Mouse (Mus musculus) liver, embryonic 11.5 days (tissue): ENCODE results near the gene Hyal2. TPM values are rescaled to one million over a fixed set of nuclear protein-coding genes. Genes with fewer than 3 reads are reported as not detected.

Source experiments
- ATAC-seq: fragments of 200-750 bp; cut with Nextera tagmentation; replicated peaks from 2 replicates; pipeline ENCODE4 v1.8.0; 2017; ENCODE audit warnings: moderate number of reproducible peaks, mild to moderate bottlenecking, moderate TSS enrichment, moderate library complexity; ENCODE audit not compliant: low FRiP score
- DNase-seq: peaks from one replicate; pipeline ENCODE4 v3.0.0-alpha.2; 2017; ENCODE audit warnings: low spot score
- H3K27ac ChIP-seq: fragments of 300-500 bp; sonication (generic); 2 replicates; pipeline ENCODE4 v1.5.1; 2014; ENCODE audit warnings: mild to moderate bottlenecking, low read depth, low read length, control low read depth
- H3K27me3 ChIP-seq: fragments of 300-500 bp; sonication (generic); replicated peaks from 2 replicates; pipeline ENCODE4 v1.6.1; 2014; ENCODE audit warnings: low read length, mixed read lengths; ENCODE audit not compliant: control insufficient read depth, insufficient read depth
- H3K36me3 ChIP-seq: fragments of 300-500 bp; sonication (generic); 2 replicates; pipeline ENCODE4 v1.6.1; 2014; ENCODE audit warnings: mild to moderate bottlenecking, low read length, moderate library complexity, mixed read lengths; ENCODE audit not compliant: control insufficient read depth, insufficient read depth
- H3K4me1 ChIP-seq: fragments of 300-500 bp; sonication (generic); replicated peaks from 2 replicates; pipeline ENCODE4 v1.6.1; 2014; ENCODE audit warnings: low read length, mixed read lengths; ENCODE audit not compliant: control insufficient read depth, insufficient read depth
- H3K4me2 ChIP-seq: fragments of 300-500 bp; sonication (generic); 2 replicates; pipeline ENCODE4 v1.6.1; 2014; ENCODE audit warnings: mild to moderate bottlenecking, control low read depth, moderate library complexity
- H3K4me3 ChIP-seq: fragments of 300-500 bp; sonication (generic); 2 replicates; pipeline ENCODE4 v1.5.1; 2014; ENCODE audit warnings: low read depth, low read length, control low read depth
- H3K9ac ChIP-seq: fragments of 300-500 bp; sonication (generic); 2 replicates; pipeline ENCODE4 v1.6.1; 2014; ENCODE audit warnings: low read depth, low read length, control low read depth
- H3K9me3 ChIP-seq: fragments of 300-500 bp; sonication (generic); 2 replicates; pipeline ENCODE4 v1.6.1; 2016; ENCODE audit warnings: low read length, inconsistent platforms, mixed read lengths; ENCODE audit not compliant: control insufficient read depth
- WGBS: fragments of 180-500 bp; shearing (Covaris S2); extraction: QIAGEN DNeasy Blood & Tissue Kit; methylation state at CpG from one replicate; pipeline ENCODE4 v1.1.7; 2014; 5-methylcytosine and 5-hydroxymethylcytosine counted together
- polyA plus RNA-seq: library from polyadenylated mRNA; unstranded; fragments of >200 nt; fragmentation: Nextera tagmentation; extraction: Ambion mirVana; gene quantifications from 2 replicates; pipeline ENCODE4 v1.2.1, GENCODE M21; 2014

The Hyal2 gene
- polyA plus RNA-seq, 1 experiment from 2014 or later = 89.7 TPM

DNA sequence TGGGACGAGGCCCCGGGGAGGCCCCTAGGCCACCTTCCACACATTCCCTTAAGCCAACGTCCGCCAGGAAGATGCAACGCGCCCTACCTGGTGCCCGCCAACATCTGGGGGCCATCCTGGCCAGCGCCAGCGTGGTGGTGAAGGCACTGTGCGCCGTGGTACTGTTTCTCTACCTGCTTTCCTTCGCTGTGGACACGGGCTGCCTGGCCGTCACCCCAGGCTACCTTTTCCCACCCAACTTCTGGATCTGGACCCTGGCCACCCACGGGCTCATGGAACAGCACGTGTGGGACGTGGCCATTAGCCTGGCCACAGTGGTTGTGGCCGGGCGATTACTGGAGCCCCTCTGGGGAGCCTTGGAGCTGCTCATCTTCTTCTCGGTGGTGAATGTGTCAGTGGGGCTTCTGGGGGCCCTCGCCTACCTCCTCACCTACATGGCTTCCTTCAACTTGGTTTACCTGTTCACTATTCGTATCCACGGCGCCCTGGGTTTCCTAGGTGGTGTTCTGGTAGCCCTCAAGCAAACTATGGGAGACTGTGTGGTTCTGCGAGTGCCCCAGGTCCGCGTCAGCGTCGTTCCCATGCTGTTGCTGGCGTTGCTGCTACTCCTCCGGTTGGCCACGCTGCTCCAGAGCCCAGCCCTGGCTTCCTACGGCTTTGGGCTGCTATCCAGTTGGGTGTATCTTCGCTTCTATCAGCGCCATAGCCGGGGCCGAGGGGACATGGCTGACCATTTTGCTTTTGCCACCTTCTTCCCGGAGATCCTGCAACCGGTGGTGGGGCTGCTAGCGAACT is 33.1 kb upstream of the Hyal2 start:
- H3K9me3 ChIP-seq = no peaks in the 10 kb centered on the region
- peak overlapping the region; percentile 94 for H3K9ac ChIP-seq
- ATAC-seq (peak; percentile 28), DNase-seq (no peak)
- peaks cover 25% of the 10 kb centered on the region for H3K36me3 ChIP-seq
- H3K4me3 ChIP-seq = peak overlapping the region; percentile 83
- H3K4me1 ChIP-seq = peaks cover 22% of the 10 kb centered on the region
- H3K27me3 ChIP-seq = no peaks in the 10 kb centered on the region
- peak overlapping the region; percentile 76 for H3K27ac ChIP-seq
- peak overlapping the region; percentile 98 for H3K4me2 ChIP-seq
- WGBS = under 1% methylated on average over 40 of the region's 40 CpGs

DNA sequence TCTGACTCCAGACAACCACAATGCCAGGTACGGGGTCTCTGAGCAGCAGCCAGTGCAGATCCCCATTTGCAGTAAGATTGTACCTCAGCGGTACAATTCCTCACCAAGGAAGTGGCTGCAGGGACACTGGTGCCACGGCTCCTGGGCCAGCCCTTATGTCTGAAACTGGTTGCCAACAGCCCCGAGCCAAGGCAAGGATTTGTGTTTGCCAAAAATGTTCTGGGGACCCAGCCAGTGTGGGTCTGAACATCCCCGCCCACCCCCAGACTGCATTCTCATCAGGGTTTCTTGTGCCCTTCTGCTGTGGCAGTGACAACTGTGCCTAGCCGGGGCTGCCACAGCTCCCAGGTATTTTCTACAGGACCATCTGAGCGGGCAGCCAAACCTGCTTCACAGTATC is 29.5 kb upstream of the Hyal2 start:
- H3K36me3 ChIP-seq = peaks cover 28% of the 10 kb centered on the region
- no peak overlapping the region for H3K4me2 ChIP-seq
- H3K27ac ChIP-seq = no peak overlapping the region
- H3K4me1 ChIP-seq = peaks cover 34% of the 10 kb centered on the region
- no peaks in the 10 kb centered on the region for H3K27me3 ChIP-seq
- whole genome bisulfite sequencing = 91% methylated on average over 7 of the region's 7 CpGs
- ATAC-seq (no peak), DNase-seq (no peak)
- no peaks in the 10 kb centered on the region for H3K9me3 ChIP-seq
- no peak overlapping the region for H3K4me3 ChIP-seq
- H3K9ac ChIP-seq = no peak overlapping the region

DNA sequence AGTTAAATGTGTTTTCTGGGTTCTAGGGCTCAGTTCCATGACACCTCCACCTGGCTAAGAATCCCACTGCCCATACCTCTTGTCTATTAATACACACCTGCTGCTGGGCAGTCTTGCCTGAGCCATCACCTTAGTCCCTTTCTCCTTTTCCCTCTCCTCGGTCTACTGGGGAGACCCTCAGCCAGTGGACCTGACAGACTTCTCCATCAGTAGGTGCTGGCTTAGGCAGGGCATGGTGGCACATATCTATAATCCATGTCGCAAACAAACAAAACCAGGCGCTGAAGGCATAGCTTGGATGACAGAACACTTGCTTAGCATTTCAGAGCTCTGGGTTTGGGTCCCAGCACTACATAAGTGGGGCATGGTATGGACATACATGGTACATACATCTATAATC is 29.0 kb upstream of the Hyal2 start:
- Histone ChIP-seq H3K27ac (no peak overlapping the region), H3K9ac (no peak overlapping the region), H3K4me3 (no peak overlapping the region), H3K27me3 (no peaks in the 10 kb centered on the region), H3K4me1 (peaks cover 34% of the 10 kb centered on the region), H3K4me2 (no peak overlapping the region), H3K36me3 (peaks cover 28% of the 10 kb centered on the region), H3K9me3 (no peaks in the 10 kb centered on the region)
- ATAC-seq = no peak
- DNase-seq = no peak
- WGBS = 91% methylated on average over 3 of the region's 3 CpGs

DNA sequence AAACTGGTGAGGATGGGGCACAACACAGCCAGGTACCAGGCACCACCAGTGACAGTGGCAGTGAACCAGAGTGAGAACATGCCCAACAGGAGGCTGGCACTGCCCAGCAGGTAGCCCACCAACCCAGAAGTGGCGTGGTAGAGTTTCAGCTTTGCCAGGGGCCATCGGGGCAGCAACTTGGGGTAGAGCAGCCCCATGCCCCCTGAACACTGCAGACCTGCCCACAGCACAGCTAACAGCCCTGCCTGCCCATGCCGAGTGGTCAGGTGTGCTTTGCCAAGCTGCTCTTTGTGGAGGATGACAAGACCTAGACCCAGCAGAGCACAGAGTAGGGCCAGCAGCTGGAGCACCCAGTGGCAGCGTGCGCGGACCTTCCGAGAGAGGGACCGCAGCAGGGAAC is 27.8 kb upstream of the Hyal2 start:
- Histone ChIP-seq H3K4me2 (no peak overlapping the region; the same call in 1 of the 2 replicates), H3K9ac (no peak overlapping the region), H3K36me3 (peaks cover 36% of the 10 kb centered on the region), H3K27ac (no peak overlapping the region), H3K27me3 (no peaks in the 10 kb centered on the region), H3K9me3 (no peaks in the 10 kb centered on the region), H3K4me3 (no peak overlapping the region), H3K4me1 (peaks cover 34% of the 10 kb centered on the region)
- ATAC-seq = no peak
- 90% methylated on average over 8 of the region's 8 CpGs for WGBS
- no peak for DNase-seq

DNA sequence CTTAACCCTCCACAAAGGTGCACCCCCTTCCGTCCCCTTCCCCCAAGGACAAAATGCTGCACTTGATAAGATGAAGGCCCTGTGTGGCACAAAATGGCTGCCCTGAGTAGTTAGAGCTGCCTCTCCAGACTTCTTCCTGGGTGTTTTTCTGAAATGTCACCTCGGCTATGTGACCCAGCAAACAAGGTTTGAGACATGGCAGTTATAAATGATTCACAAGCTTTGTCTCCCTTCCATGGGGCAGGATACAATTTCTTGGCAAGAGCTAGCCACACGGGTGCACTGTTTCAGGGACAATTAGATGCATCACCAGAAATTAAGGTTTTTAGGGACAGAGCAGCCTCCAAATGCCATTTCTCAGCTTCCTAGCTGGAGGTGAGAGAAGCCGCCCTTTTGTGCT is 27.3 kb upstream of the Hyal2 start:
- no peak overlapping the region for H3K27ac ChIP-seq
- ATAC-seq (no peak), DNase-seq (no peak)
- 74% methylated on average over 4 of the region's 4 CpGs for WGBS
- H3K9me3 ChIP-seq = no peaks in the 10 kb centered on the region
- H3K4me3 ChIP-seq = no peak overlapping the region
- peaks cover 31% of the 10 kb centered on the region for H3K4me1 ChIP-seq
- peaks cover 36% of the 10 kb centered on the region for H3K36me3 ChIP-seq
- H3K9ac ChIP-seq = no peak overlapping the region
- no peak overlapping the region; the same call in 1 of the 2 replicates for H3K4me2 ChIP-seq
- H3K27me3 ChIP-seq = no peaks in the 10 kb centered on the region

DNA sequence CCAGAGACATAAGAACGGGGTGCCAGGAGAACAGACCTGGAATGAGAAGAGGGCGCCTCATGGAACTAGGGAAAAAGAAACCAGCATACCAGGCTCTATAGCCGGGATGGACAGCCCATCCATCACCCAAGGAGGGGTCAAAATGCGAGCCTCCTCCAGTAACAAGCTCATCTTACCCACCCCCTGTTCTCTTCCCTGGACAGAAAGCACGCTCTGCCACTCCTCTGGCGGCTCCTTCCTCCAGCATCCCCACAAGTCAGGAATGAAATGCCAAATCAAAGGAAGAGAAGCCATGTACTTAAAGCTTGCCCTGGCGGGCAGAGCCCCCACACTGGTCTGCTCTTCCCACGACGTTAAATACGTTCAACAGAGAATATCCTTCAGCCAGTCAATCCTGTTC is 26.7 kb upstream of the Hyal2 start:
- Histone ChIP-seq H3K27ac (no peak overlapping the region), H3K4me2 (peak overlapping the region; percentile 97), H3K4me1 (peaks cover 25% of the 10 kb centered on the region), H3K9ac (no peak overlapping the region), H3K4me3 (peak overlapping the region; percentile 74), H3K36me3 (peaks cover 36% of the 10 kb centered on the region), H3K9me3 (no peaks in the 10 kb centered on the region), H3K27me3 (no peaks in the 10 kb centered on the region)
- ATAC-seq = no peak
- WGBS = 42% methylated on average over 10 of the region's 10 CpGs
- DNase-seq = no peak

DNA sequence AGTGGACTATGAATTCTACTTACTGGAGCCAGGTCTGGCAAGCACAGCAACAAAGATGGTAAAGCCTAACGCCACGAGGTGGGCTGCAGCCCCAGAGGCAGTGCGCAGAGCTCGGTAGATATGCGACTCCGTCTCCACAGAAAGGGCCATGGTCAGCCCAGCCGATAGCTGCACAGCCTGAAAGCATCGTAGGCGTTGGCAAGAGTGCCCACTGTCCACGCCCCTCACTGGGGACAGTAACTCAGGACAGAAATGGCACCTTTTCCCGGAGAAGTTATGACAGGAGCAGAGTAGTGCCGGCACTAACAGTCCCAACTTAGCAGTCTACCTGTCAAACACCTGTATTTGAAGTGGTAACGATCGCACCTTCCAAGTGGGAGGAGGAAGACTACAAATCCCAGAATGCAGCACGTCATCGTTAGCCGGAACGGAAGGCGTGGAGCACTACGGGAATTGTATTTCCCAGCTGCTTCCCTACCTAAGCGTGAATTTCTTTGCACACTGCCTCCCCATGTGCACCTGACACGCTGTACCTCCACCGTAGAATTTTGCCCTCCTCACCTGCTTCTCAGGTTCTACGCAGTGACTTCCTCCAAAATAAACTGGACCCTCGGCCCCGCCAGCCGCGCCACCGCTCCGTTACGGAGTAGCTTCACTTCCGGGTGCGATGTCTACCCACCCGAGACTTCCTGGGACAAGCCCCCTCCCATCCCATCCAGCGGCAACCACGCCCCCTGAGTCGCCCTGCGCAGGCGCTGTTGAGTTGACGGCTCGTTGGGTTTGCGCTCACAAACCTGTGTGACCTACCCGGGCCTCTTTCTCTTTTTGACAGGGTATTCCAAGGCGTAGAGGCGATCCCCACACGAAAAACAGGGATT is 26.0 kb upstream of the Hyal2 start, which contains the start of the genes Cyb561d2 and Nprl2:
Cyb561d2 (minus strand) TSS at position 720 of the 878 bp plus-strand sequence.
Nprl2 (plus strand) TSS at position 753 of the 878 bp plus-strand sequence.
- under 1% methylated on average over 46 of the region's 46 CpGs for WGBS
- H3K27me3 ChIP-seq = no peaks in the 10 kb centered on the region
- H3K4me3 ChIP-seq = peak within 1 kb of the TSS; percentile 74
- peaks cover 20% of the 10 kb centered on the region for H3K4me1 ChIP-seq
- peak within 1 kb of the TSS; percentile 97 for H3K4me2 ChIP-seq
- H3K9me3 ChIP-seq = no peaks in the 10 kb centered on the region
- H3K9ac ChIP-seq = peak within 1 kb of the TSS; percentile 75
- DNase-seq (peak; percentile 96), ATAC-seq (peak; percentile 86)
- H3K36me3 ChIP-seq = peaks cover 35% of the 10 kb centered on the region
- peak within 1 kb of the TSS; percentile 26 for H3K27ac ChIP-seq

DNA sequence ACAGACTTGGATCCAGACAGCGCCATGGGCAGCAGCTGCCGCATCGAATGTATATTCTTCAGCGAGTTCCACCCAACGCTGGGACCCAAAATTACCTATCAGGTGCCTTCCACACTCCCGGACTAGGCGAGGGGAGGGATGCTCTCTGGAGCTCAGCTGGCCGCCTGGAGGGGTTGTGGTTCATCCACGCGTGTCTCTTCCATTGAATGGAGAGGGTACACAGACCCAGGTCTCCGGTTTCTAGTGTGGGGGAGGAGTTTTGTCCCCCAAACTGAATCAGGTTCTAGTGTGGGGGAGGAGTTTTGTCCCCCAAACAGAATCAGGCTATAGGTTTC is 25.4 kb upstream of the Hyal2 start:
- Histone ChIP-seq H3K4me3 (peak overlapping the region; percentile 74), H3K9ac (peak overlapping the region; percentile 75), H3K4me1 (peaks cover 20% of the 10 kb centered on the region), H3K27ac (peak overlapping the region; percentile 26; the same call in 1 of the 2 replicates), H3K9me3 (no peaks in the 10 kb centered on the region), H3K27me3 (no peaks in the 10 kb centered on the region), H3K4me2 (peak overlapping the region; percentile 97), H3K36me3 (peaks cover 31% of the 10 kb centered on the region)
- DNase-seq (no peak), ATAC-seq (peak; percentile 3; the same call in 1 of the 2 replicates)
- 1% methylated on average over 11 of the region's 11 CpGs for WGBS
